Mouse (Mus musculus) macrophage (primary cell): ENCODE measurements around the gene Alkbh7. TPM values are rescaled to one million over a fixed set of nuclear protein-coding genes. Genes with fewer than 3 reads are reported as not detected.

Experiments
- H3K27ac ChIP-seq: fragments of 350-480 bp; formaldehyde crosslinking; 2 replicates; pipeline ENCODE4 v1.9.0; 2021
- H3K36me3 ChIP-seq: fragments of 350-480 bp; formaldehyde crosslinking; 2 replicates; pipeline ENCODE4 v1.9.0; 2021; ENCODE audit errors: inconsistent target
- H3K4me3 ChIP-seq: fragments of 350-480 bp; formaldehyde crosslinking; 2 replicates; pipeline ENCODE4 v1.9.0; 2021; ENCODE audit errors: inconsistent target
- H3K79me2 ChIP-seq: fragments of 350-480 bp; formaldehyde crosslinking; 2 replicates; pipeline ENCODE4 v1.9.0; 2021; ENCODE audit errors: inconsistent target
- WGBS: methylation state at CpG from one replicate; pipeline ENCODE4 v1.1.7; 2026; ENCODE audit warnings: inconsistent platforms; ENCODE audit not compliant: missing documents; 5-methylcytosine and 5-hydroxymethylcytosine counted together
- polyA plus RNA-seq: library from polyadenylated mRNA; stranded (reverse); fragments of 250-400 nt; gene quantifications from 3 replicates; pipeline ENCODE4 v1.2.4, GENCODE M21; 2018; ENCODE audit warnings: inconsistent platforms

The Alkbh7 gene
- polyA plus RNA-seq, 1 experiment from 2014 or later = 3.6 TPM

DNA sequence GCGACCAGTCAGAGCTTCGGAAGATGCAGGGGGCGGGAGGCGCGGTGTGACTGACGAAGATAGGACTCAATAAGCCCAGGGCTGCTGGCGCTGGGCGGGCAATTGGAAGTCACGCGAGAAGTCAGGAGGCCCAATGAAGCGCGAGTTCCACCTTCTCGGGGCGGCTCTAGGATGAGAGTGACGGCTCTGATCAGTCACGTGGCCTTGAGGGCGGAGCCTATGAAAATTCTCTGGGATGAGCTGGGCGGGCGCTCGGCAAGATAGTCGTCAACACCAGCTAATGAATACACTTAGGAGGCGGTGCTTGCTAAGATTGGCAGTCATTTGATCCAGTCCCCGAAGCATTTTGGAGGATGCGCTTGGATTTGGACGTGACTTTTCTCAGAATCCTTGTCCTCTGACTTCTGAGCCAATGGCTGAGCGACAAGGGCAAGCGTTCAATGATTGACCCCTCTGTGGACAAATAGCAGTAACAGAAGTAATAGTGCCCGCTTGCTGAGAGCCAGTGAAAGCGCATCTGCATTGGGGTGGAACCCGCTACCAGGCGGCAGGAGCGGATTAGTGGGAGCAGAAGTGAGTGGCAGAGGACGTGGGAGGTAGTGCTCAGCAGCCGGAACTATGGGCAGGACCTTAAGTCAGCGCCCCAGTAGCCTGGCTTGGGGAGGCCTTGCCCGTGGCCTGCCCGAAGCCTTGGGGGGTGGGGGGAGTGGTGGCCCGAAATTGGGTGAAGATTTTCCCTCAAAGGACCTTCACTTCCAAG, 34.7 kb downstream of the Alkbh7 start:
- Histone ChIP-seq H3K4me3 (peak overlapping the region; percentile 36), H3K27ac (peak overlapping the region; percentile 85), H3K36me3 (peaks cover 13% of the 10 kb centered on the region; the same call in 1 of the 2 replicates), H3K79me2 (peaks cover 40% of the 10 kb centered on the region)
- WGBS = under 1% methylated on average over 38 of the region's 38 CpGs

- H3K27ac ChIP-seq = peak overlapping the region; percentile 85
- H3K4me3 ChIP-seq = no peak overlapping the region
- 98% methylated on average over 4 of the region's 4 CpGs for WGBS
- peaks cover 30% of the 10 kb centered on the region for H3K79me2 ChIP-seq
- H3K36me3 ChIP-seq = peaks cover 4% of the 10 kb centered on the region; the same call in 1 of the 2 replicates
Measured at GRCm38 (mm10) chr17:57032854-57033253, 35.7 kb downstream of the Alkbh7 start.

DNA sequence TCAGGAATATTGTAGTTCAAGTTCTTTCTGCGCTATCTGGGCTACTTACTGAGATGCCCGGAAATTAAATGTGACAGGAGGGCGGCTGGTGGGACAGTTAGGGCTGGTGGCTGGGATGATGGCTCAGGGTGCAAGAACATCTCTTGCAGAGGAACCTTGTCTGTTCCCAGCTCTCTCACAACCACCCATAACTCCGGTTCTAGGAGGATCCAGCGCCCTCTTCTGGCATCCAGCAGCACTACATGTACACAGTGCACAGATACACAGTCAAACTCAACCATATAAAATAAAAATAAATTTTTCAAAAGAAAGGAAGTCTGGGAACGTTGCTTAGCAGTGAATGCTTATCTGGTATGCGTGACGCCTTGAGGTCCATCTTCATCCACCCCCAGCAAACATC, 41.8 kb downstream of the Alkbh7 start:
- no peaks in the 10 kb centered on the region for H3K79me2 ChIP-seq
- 56% methylated on average over 8 of the region's 8 CpGs for WGBS
- no peak overlapping the region for H3K27ac ChIP-seq
- no peak overlapping the region for H3K4me3 ChIP-seq
- no peaks in the 10 kb centered on the region for H3K36me3 ChIP-seq

- no peak within 1 kb of the TSS for H3K4me3 ChIP-seq
- 82% methylated on average over 7 of the region's 8 CpGs for WGBS
- H3K79me2 ChIP-seq = no peaks in the 10 kb centered on the region
- no peaks in the 10 kb centered on the region for H3K36me3 ChIP-seq
- no peak within 1 kb of the TSS for H3K27ac ChIP-seq
Measured at GRCm38 (mm10) chr17:57041554-57041953, 44.4 kb downstream of the Alkbh7 start, which contains the start of gene Slc25a41. TSS of gene Slc25a41 (minus strand) at chr17:57041654.

- Histone ChIP-seq H3K27ac (no peak overlapping the region), H3K36me3 (no peaks in the 10 kb centered on the region), H3K4me3 (no peak overlapping the region), H3K79me2 (no peaks in the 10 kb centered on the region)
- WGBS = 88% methylated on average over 5 of the region's 5 CpGs
Measured at GRCm38 (mm10) chr17:57047406-57047805, 50.3 kb downstream of the Alkbh7 start.

DNA sequence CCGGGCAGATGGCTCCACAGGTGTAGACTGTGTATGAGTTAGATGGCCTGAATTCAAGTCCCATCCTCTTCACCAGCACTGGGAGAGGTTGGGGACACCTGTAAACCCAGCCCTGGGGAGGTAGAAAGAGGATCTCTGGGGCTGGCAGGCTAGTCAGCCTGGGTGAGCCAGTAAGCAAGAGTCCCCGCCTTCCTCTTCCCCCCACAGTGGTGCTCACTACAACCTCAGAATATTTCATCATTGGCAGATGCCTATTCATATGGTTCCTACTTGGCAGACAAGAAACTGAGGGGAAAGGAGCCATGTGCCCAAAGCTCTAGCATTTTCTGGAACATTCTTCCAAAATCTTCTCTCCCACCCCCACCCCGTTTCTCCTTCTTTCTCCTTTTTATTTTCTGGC, 51.7 kb downstream of the Alkbh7 start:
- no peaks in the 10 kb centered on the region for H3K36me3 ChIP-seq
- H3K4me3 ChIP-seq = no peak overlapping the region
- H3K27ac ChIP-seq = no peak overlapping the region
- H3K79me2 ChIP-seq = no peaks in the 10 kb centered on the region
- WGBS = 58% methylated on average over 3 of the region's 3 CpGs

Other genes with a start within 250 kb of the Alkbh7 start
- not detected in 3 replicates for gene Nrtn, start 239.8 kb upstream of the Alkbh7 start, polyA plus RNA-seq
- 9.0 to 14.0 TPM (median 11.4 TPM) in 3 replicates for gene Dus3l, start 232.6 kb upstream of the Alkbh7 start, polyA plus RNA-seq
- not detected in 3 replicates for gene Prr22, start 227.1 kb upstream of the Alkbh7 start, polyA plus RNA-seq
- 0.11 TPM in 2 of 3 replicates, not detected in the other for gene Rfx2, start 166.3 kb upstream of the Alkbh7 start, polyA plus RNA-seq
- gene Acsbg2, start 122.9 kb upstream of the Alkbh7 start, polyA plus RNA-seq = not detected in 3 replicates
- 0.07 TPM in 1 of 3 replicates, not detected in the others for gene 1700061G19Rik, start 121.9 kb upstream of the Alkbh7 start, polyA plus RNA-seq
- 12.6 to 16.0 TPM (median 13.0 TPM) in 3 replicates for gene Mllt1, start 61.9 kb upstream of the Alkbh7 start, polyA plus RNA-seq
- gene Acer1, start 15.2 kb upstream of the Alkbh7 start, polyA plus RNA-seq = not detected in 3 replicates
- 20.0 to 37.4 TPM (median 21.4 TPM) in 3 replicates for gene Clpp, start 7.0 kb upstream of the Alkbh7 start, polyA plus RNA-seq
- not detected in 3 replicates for gene Pspn, start 2.7 kb downstream of the Alkbh7 start, polyA plus RNA-seq
- 63.3 to 154 TPM (median 75.9 TPM) in 3 replicates for gene Gtf2f1, start 13.9 kb downstream of the Alkbh7 start, polyA plus RNA-seq
- not detected in 3 replicates for gene Gm17949, start 14.1 kb downstream of the Alkbh7 start, polyA plus RNA-seq
- 33.8 to 48.2 TPM (median 45.0 TPM) in 3 replicates for gene Khsrp, start 34.2 kb downstream of the Alkbh7 start, polyA plus RNA-seq
- gene Slc25a41, start 44.3 kb downstream of the Alkbh7 start, polyA plus RNA-seq = not detected in 3 replicates
- gene Crb3, start 61.8 kb downstream of the Alkbh7 start, polyA plus RNA-seq = not detected in 3 replicates
- gene Slc25a23, start 62.5 kb downstream of the Alkbh7 start, polyA plus RNA-seq = 4.0 to 8.6 TPM (median 6.8 TPM) in 3 replicates
- gene Dennd1c, start 81.2 kb downstream of the Alkbh7 start, polyA plus RNA-seq = 14.1 to 26.5 TPM (median 15.7 TPM) in 3 replicates
- 0.15 to 0.36 TPM (median 0.27 TPM) in 3 replicates for gene Tubb4a, start 90.4 kb downstream of the Alkbh7 start, polyA plus RNA-seq
- 2.6 to 9.9 TPM (median 7.6 TPM) in 3 replicates for gene Tnfsf9, start 108.0 kb downstream of the Alkbh7 start, polyA plus RNA-seq
- gene Cd70, start 152.4 kb downstream of the Alkbh7 start, polyA plus RNA-seq = not detected in 3 replicates
- 1.7 to 2.2 TPM (median 2.2 TPM) in 3 replicates for gene Tnfsf14, start 196.8 kb downstream of the Alkbh7 start, polyA plus RNA-seq
- gene C3, start 230.8 kb downstream of the Alkbh7 start, polyA plus RNA-seq = 15.9 to 57.7 TPM (median 40.8 TPM) in 3 replicates